7 mouse cellular contexts compared by ENCODE assay signal in genomic region chr4:45408427-45409132, GRCm38 (mm10). TPM values are rescaled to one million over a fixed set of nuclear protein-coding genes. Genes with fewer than 3 reads are reported as not detected.
A peak's percentile ranks its signal among the peaks of the same experiment; 100 is the strongest.
DNase-seq lines count a peak whose midpoint lies in the region; ATAC-seq lines count a peak whose summit lies in the region.

Slc25a51 (minus strand) TSS chr4:45408766.

- peaks cover 17% of the 10 kb centered on the region for H3K36me3 ChIP-seq in embryonic facial prominence, embryonic 10.5 days (replicated peaks)
- peaks cover 17% of the 10 kb centered on the region for H3K36me3 ChIP-seq in limb, embryonic 10.5 days
- peaks cover 10% of the 10 kb centered on the region for H3K36me3 ChIP-seq in midbrain, embryonic 13.5 days

- peak within 1 kb of the TSS; percentile 98 for H3K27ac ChIP-seq in embryonic facial prominence, embryonic 10.5 days (replicated peaks)
- peak within 1 kb of the TSS; percentile 97 for H3K27ac ChIP-seq in limb, embryonic 10.5 days
- peak within 1 kb of the TSS; percentile 95 for H3K27ac ChIP-seq in midbrain, embryonic 13.5 days

- H3K4me2 ChIP-seq in midbrain, embryonic 13.5 days (replicated peaks), result peak within 1 kb of the TSS; percentile 77

- WGBS in embryonic facial prominence, embryonic 10.5 days, result under 1% methylated on average over 67 of the region's 67 CpGs
- under 1% methylated on average over 63 of the region's 67 CpGs for WGBS in limb, embryonic 10.5 days
- WGBS in midbrain, embryonic 13.5 days, result under 1% methylated on average over 59 of the region's 67 CpGs

- H3K27me3 ChIP-seq in embryonic facial prominence, embryonic 10.5 days (replicated peaks; ENCODE audit: low read depth, poor library complexity, severe bottlenecking), result 0 out of 2 replicates have a peak, but pooled peaks cover 6% of the 10 kb centered on the region
- no peaks in the 10 kb centered on the region for H3K27me3 ChIP-seq in limb, embryonic 10.5 days (ENCODE audit: low read depth, poor library complexity, severe bottlenecking)
- peaks cover 20% of the 10 kb centered on the region for H3K27me3 ChIP-seq in midbrain, embryonic 13.5 days

- H3K9ac ChIP-seq in midbrain, embryonic 13.5 days (replicated peaks), result peak within 1 kb of the TSS; percentile 97

- no peaks in the 10 kb centered on the region for H3K9me3 ChIP-seq in embryonic facial prominence, embryonic 10.5 days
- no peaks in the 10 kb centered on the region for H3K9me3 ChIP-seq in limb, embryonic 10.5 days (replicated peaks)
- no peaks in the 10 kb centered on the region for H3K9me3 ChIP-seq in midbrain, embryonic 13.5 days

- peak within 1 kb of the TSS; percentile 98 for H3K4me3 ChIP-seq in embryonic facial prominence, embryonic 10.5 days
- peak within 1 kb of the TSS; percentile 94 for H3K4me3 ChIP-seq in limb, embryonic 10.5 days
- H3K4me3 ChIP-seq in midbrain, embryonic 13.5 days (replicated peaks), result peak within 1 kb of the TSS; percentile 95

- peak; percentile 94 for DNase-seq in adrenal gland, postnatal 10 days
- DNase-seq in embryonic facial prominence, embryonic 10.5 days (ENCODE audit: low spot score), result peak; percentile 95
- peak; percentile 86 for DNase-seq in gonadal fat pad, adult 2 months (ENCODE audit: low read depth)
- DNase-seq in kidney, adult 11 months, result peak; percentile 93
- peak; percentile 95 for DNase-seq in limb, embryonic 10.5 days (ENCODE audit: low spot score)
- peak; percentile 87 for DNase-seq in spleen, adult 12 weeks (ENCODE audit: low spot score)

- peaks cover 48% of the 10 kb centered on the region for H3K4me1 ChIP-seq in embryonic facial prominence, embryonic 10.5 days
- peaks cover 36% of the 10 kb centered on the region for H3K4me1 ChIP-seq in limb, embryonic 10.5 days
- H3K4me1 ChIP-seq in midbrain, embryonic 13.5 days (replicated peaks), result peaks cover 34% of the 10 kb centered on the region

- peak; percentile 98 for ATAC-seq in midbrain, embryonic 13.5 days

RNA-seq across cellular contexts. Expression of gene Slc25a51, which starts in this region (rescaled TPM):
- total RNA-seq in adrenal gland, postnatal 10 days (2021), result 100 to 1,000 TPM; 360 to 448 TPM
- 82.0 and 87.0 TPM in 2 replicates for polyA plus RNA-seq in embryonic facial prominence, embryonic 10.5 days (2016; fragmentation: Nextera tagmentation; extraction: Ambion mirVana)
- 96.9 and 99.4 TPM in 2 replicates for polyA plus RNA-seq in gonadal fat pad, adult 2 months (2012; rRNA removed)
- polyA plus RNA-seq in limb, embryonic 10.5 days (2016; fragmentation: Nextera tagmentation; extraction: Ambion mirVana), result 75.6 and 85.1 TPM in 2 replicates
- 73.7 and 76.5 TPM in 2 replicates for polyA plus RNA-seq in midbrain, embryonic 13.5 days (2015; fragmentation: Nextera tagmentation; extraction: Ambion mirVana)

Comparison
In these comparisons a context has a peak if more than half of its experiments do, and no peak if none do; other contexts are left out.
1. Peak in every context shown above with its lines: DNase-seq, ATAC-seq, H3K4me3 ChIP-seq and H3K27ac ChIP-seq.